Mouse (Mus musculus) E14TG2a.4 (cell line): ENCODE measurements around the gene Ntn1.

Experiments
- CTCF ChIP-seq: conservative IDR thresholded peaks from 2 replicates; pipeline ENCODE4 v1.5.1; 2014; ENCODE audit warnings: low read length
- NANOG ChIP-seq: IDR thresholded peaks from 2 replicates; pipeline ENCODE4 v1.6.1; 2014; ENCODE audit warnings: borderline replicate concordance, low read length, mixed read lengths
- POU5F1 ChIP-seq: IDR thresholded peaks from 2 replicates; pipeline ENCODE4 v1.6.1; 2014; ENCODE audit warnings: low read length, borderline replicate concordance

DNA sequence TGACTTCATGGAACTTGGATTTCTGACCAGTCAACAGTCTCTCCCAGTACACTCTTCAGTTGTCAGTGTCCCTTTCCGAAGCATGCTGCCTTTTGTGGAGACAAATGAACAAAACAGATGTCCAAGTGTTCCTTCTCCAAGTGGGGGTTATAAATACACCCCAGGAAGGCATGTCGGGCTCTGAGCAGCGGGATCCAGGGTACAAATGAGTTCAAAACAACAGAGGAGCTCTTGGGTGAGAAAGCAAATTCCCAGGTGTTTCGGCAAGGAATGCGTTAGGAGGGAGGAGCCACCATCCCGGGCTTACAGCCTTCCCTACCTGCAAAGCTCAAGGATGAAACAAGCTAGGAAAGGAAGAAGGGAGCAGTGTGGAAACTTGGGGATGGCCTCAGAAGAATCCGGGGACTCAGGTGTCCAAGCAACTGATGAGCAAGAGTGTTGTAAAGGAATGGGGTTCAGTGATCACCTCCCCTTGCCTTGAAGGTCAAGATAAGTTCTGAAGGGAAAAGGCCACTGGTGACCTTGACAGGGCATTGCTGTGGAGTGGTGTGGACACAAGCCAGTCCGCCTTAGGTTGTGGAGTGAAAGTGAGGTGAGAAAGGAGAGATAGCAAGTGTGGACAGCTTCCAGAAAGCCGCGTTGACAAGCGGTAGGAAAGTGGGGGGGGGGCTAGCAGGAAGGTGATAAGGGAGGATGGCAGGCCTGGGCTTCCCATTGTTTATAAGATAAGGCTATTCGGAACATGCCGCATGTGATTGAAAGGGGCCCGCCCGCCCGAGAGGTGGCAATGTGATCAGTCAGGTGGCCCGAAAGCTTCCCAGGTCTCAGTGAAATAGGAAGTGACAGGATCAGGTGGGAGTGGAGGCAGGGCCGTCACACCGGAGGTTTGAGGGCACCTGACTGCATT, 10.0 kb downstream of the Ntn1 start:
- TF ChIP-seq CTCF (no peak), POU5F1 (no peak), NANOG (no peak)
